Mouse (Mus musculus) adrenal gland, adult (tissue): ENCODE results near the gene Ulk4.

Source experiments
- DNase-seq, 2 experiments: peaks; one replicate each; pipeline ENCODE4 v3.0.0; 2022 to 2023; ENCODE audit warnings: low spot score in 1 of 2; ENCODE audit not compliant: inconsistent age in 2 of 2

Gene Ulk4

DNA sequence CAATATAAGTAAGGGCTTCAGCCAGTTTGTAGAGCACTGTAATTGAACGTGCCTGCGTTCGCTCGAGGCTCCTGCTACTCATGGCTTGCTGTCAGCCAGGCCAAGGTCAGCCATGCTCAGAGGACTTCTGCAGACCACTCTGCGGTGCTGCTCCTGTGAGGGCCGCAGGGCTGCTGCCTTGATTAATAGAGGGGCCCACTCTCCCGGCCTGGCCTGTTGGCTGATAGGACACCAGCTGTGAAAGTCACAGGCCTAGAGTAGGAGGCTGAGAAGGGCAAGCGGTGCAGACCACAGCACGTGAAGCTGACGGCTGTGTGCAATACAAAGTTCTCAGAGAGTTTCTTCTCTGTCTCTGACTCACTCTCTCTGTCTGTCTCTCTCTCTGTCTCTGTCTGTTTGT, 246.0 kb downstream of the Ulk4 start:
- peak in 1 of 2 experiments; percentile 65 for DNase-seq

- DNase-seq: peak; percentile 72 to 80
These were observed 247.2 kb downstream of the Ulk4 start for GRCm38 (mm10) chr9:121029786-121030185.

DNA sequence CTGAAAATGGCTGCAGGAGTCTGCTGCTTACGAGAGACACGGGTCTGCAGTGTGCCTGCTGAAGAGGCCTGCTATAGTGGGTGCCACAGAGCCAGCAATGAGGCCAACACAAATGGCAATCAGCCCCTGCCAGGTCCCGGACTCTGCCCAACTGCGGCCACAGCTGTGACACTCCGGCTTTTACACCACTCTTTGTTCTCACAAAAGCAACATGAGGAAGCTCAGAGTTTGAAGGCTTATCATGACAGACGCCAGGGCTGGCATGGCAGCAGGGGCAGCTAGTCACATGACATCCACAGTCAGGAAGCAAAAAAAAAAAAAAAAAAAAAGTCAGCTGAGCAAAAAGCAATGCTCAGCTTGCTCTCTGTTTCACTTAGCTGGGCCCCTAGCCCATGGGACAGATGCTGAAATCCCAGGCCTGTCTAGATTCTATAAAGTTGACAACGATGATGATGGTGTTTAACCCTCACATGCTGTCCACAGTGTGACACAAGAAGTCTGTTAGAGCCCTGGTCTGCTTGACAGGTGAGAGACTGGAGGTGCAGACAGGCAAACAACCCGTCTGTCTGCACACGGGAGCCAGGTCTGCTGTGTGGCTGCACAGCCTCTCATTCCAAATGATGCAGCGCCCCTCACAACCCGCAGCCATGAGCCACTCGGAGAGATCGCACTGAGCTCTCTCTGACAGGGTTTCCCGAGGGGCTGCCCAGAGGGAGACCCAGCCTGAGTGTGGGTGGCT, 253.3 kb downstream of the Ulk4 start:
- DNase-seq: no peak

DNA sequence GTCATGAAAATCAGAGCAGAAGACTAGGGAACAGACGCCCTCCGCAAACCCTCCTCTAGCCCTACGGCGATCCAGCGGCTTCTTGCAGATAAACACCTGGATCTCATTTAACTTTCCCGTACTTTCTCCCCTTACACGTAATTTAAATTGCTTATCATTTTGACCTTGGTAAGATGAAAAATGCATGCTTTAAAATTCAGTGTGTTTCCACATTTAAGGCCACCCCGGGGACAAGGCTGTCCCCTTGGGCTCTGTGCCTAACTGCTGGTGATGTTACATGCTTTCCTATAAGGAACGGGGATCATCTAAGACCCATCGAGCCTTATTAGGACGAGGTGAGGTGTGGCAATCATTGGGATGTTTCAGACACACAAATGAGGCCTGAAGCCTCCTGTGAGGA, 256.6 kb downstream of the Ulk4 start:
- DNase-seq: peak in 1 of 2 experiments; percentile 67

- no peak for DNase-seq
These were observed 257.1 kb downstream of the Ulk4 start for GRCm38 (mm10) chr9:121019932-121020331.

DNA sequence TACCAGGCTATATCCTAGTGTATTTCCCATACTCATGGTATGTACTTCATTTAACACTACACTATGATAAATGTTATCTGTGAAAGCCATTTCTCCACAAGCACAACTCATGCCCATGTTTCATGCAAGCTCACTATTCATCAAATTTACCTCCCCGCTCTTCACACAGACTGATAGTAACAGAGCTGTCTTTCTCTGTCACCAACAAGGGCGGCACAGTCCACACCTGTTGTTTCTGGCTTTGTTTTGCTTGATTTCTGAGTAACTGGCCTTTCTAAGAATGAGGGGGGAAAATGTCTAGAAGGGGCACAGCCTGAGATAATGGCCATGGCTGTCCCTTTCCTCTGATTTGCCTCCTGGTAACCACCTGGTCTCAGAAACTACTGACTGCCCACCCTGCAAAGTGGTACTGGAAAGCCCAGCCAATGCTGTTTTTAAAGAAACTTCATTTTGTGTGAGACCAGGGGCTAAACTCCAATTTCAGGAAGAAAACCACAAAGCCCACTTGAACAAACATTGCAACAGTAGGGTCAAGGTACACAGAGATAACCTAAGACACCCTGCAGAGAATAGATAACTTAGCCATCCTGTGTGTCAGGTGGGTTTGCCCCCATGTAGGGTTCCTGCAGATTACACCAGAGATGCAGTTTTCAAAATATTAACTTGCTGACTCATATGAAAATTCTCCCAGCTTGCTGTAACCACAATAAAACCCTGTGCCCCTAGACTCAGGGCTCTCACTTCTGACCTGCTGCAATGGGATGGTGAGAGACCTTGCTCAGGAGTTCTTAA, 258.3 kb downstream of the Ulk4 start:
- no peak for DNase-seq

DNA sequence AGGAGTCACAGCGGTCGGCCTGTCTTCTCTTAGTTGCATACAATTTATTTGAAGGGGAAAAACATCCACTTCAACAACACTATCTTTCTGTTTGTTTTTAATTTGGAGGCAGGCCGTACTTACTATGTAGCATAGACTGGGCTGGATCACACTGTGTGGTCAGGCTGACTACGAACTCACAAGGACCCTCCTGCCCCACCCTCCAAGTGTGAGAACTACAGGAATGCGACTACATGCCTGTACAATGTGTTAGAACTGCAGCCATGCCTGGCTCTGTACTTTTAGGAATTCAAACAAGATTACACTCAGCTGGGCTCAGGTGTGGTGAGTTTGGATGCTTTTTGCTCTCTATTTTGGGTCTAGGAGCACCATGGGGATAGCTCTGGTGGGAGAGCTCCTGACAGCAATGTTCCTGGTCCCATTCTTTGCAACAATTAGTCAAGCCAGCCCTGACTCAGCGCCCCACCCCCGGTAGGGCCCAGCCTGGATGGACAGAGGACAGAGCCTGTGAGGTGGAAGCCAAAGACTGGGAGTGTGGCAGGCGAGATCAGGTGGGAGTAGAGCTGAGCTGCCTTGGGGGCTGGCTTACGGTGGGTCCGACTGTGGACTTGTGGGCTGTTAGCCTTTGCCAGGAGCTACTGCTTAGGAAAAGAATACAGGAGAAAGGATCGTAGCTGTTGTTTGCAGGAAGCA, 261.0 kb downstream of the Ulk4 start:
- no peak for DNase-seq

- no peak for DNase-seq
These were observed 265.5 kb downstream of the Ulk4 start for GRCm38 (mm10) chr9:121011540-121011939.

DNA sequence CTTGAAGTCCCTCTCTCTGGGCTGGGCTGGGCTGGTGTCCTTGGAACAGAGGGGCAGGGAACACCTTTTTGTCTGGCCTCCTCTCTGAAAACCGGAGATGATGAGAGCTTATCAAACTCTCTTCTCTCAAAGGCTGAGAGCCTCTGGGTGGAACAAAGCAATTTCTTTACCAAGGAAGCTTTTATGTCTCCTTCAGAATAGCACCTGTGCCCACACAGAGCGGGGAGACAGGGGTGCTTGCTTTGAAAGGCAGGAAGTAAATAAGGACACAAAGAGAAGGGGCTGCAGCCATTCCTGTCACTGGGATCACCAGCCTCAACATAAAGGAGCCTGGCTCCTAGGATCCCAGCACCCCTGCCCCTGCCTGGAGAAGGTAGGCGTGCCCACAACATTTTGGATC, 266.5 kb downstream of the Ulk4 start:
- DNase-seq: no peak

DNA sequence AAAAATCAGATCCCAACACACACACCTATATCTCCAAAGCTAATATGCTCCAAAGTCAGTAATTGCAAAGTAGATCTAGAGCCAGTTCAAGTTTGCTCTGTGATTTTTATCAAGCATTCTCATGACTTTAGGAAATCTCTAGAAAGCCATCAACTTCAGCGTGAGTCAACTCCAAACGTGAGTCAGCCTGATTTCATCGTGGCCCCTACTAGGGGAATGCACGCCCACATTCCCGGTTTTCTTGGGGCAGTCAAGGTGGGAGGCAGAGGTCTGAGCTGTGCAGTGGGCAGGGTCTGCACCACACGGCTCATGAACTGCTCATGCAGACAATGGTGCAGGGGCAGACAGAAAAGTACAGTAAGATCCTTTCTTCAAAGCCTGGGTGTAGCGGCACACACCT, 271.0 kb downstream of the Ulk4 start:
- peak; percentile 55 to 68 for DNase-seq

DNA sequence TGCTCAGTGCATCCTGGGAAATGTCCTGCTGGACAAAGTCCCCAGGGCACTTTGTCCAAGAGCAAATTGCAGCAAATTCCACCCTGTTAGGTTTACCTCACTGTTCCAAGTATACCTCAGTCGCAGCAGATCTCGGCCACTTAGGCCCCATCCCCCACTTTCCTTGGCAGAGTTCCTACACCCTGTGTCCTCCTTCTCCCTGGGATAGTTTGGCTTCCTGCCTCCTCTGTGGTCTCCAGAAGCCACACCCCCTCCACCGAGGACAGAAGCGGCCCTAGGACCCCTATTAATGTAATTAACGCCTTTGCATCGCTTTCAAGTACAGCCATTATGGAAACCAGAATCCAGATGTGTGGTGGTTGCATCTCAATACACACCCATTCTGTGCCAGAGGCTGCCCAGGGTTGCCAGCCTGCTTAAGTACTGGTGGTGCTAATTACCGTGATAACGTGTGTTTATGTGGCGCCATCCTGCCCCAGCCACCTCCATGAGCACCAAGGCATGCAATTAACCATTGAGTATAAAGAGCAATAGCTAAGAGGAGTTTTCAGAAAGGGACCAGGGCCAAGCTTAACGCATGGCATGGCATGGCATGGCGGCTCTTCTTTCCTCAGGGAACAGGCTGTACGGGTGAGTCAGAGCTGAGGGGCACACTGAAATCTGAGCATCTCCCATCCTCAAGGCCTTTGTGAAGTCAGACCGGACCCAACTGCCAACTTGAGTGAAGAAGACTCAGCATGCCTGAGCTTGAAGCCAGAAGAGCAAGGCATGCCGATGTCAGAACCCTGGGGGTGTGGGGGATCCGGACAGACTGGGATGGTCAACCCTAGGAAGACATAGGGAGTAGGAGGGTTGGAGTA, 275.1 kb downstream of the Ulk4 start:
- DNase-seq: peak; percentile 59 to 88

DNA sequence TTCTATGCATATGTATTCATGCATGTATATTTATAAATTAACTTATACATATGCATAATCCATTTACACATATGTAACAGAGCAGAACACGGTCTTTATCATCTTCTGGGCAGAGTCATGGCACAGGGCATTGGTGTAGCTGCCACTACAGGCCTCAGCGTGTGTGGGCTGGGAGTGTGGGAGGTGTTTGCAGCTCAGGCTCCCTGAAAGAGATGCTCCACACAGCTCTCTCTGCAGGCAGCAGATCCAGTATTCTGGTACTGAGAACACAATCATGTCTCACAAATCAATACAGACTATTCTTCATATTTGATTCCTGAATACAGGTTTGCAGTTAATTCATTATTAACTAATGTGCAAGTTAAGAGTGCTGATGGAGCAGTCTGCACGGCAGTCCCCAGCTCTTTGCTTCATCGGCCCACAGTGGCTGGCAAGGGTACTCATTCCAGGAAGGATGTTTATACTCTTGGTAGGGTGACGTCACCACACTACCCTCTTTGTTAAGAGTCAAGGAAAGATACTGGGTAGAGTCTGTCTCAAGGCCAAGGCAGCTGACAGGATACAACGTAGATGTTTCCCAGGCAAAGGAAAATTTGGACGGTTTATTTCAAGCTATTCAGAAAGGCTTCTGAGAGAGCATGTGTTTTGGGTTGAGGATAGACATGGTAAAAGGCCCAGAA, 276.2 kb downstream of the Ulk4 start:
- DNase-seq: peak; percentile 54 to 76

DNA sequence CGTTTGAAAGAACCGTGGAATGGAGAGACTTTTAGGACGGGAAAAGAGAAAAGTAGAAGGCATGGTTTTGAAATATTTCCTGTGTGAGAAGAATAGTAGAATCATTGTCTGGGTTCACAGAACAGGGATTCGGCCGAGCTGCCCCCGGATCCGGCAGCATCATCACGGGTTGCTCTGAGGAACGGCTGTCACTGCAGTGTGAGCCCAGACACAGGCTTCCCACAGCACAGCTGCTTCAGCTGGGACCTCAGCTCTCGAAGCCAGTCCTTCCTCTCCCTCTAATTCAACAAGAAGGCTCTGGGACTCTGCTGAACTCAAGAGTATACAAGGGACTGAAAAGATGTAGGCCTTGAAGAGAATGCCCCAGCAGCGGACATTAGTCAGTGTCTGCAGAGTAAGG, 278.3 kb downstream of the Ulk4 start:
- no peak for DNase-seq

- DNase-seq: no peak
These were observed 282.5 kb downstream of the Ulk4 start for GRCm38 (mm10) chr9:120994223-120995155.

GRCm38 (mm10) chr9:120993004-120993403, 284.0 kb downstream of the Ulk4 start:
- no peak for DNase-seq

- no peak for DNase-seq
These were observed 285.2 kb downstream of the Ulk4 start for GRCm38 (mm10) chr9:120991801-120992200.

- no peak for DNase-seq
These were observed 286.9 kb downstream of the Ulk4 start for GRCm38 (mm10) chr9:120989806-120990700.

GRCm38 (mm10) chr9:120988088-120988487, 288.9 kb downstream of the Ulk4 start:
- no peak for DNase-seq
